Comparison of ENCODE assay signal across 24 mouse cellular contexts in the genomic region with DNA sequence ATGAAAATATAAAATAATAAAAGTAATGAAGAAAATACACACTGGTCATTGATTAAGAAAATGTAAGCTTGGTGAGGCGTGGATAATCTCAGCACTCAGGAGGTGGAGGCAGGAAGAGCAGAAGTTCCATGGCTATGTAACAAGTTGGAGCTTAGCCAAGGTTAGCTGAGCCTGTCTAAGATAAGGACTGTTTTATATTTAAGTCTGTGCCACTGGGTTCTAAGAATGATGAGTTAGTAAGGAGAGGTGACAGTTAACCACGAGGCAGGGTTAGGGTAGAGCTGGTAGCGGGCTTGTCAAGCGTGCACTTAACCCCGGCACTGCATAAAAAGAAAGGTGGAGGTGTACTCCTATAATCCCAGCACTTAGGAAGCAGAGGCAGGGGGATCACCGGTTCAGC. TPM values are rescaled to one million over a fixed set of nuclear protein-coding genes. Genes with fewer than 3 reads are reported as not detected.
DNase-seq lines count a peak whose midpoint lies in the region; ATAC-seq and TF ChIP-seq lines count a peak whose summit lies in the region.
"Had no signal": no experiment of that assay in that cellular context is flagged by ENCODE, and none has a peak within 500 bp of the region (broad histone marks: within the 10 kb centered on the region; RNA-seq: fewer than 3 reads in every experiment).

No protein-coding gene starts in this region.

- H3K4me3 ChIP-seq in MEL (ENCODE audit: control insufficient read depth in 1 of 2, insufficient read depth in 1 of 2, low read depth in 2 of 2, low read length in 2 of 2): no peak overlapping the region
- H3K4me3 ChIP-seq: embryonic facial prominence, embryonic 12.5 days; forebrain, embryonic 15.5 days; hindbrain, embryonic 10.5 days had no signal

- no peak for TF ChIP-seq CTCF in MEL (IDR thresholded peaks at IDR 0.05 in 2 of 3, conservative IDR thresholded peaks at IDR 0.05 in 1 of 3; ENCODE audit: control insufficient read depth in 1 of 3, insufficient read depth in 1 of 3, low read depth in 2 of 3, low read length in 3 of 3, poor library complexity in 1 of 3, severe bottlenecking in 1 of 3)

- H3K27ac ChIP-seq in MEL (ENCODE audit: control insufficient read depth, low read depth, low read length): no peak overlapping the region
- H3K27ac ChIP-seq: embryonic facial prominence, embryonic 12.5 days; forebrain, embryonic 15.5 days; hindbrain, embryonic 10.5 days; hindbrain, embryonic 14.5 days had no signal

- no peak overlapping the region for H3K9ac ChIP-seq in MEL (ENCODE audit: control insufficient read depth, low read depth, low read length, poor library complexity, severe bottlenecking)
- H3K9ac ChIP-seq: embryonic facial prominence, embryonic 12.5 days; forebrain, embryonic 15.5 days; hindbrain, embryonic 14.5 days had no signal

- peak; percentile 59 for ATAC-seq in megakaryocyte-erythroid progenitor cell, adult 5-6 weeks (replicated peaks; ENCODE audit: low FRiP score, low TSS enrichment, poor library complexity, severe bottlenecking)
- ATAC-seq: activated CD4-positive, CD25-positive, alpha-beta regulatory T cell, adult 4 months; forebrain, embryonic 15.5 days; intestine, embryonic 16.5 days; Patski had no signal

- peak in 1 of 2 experiments; percentile 16; a peak in 2 of 4 replicates for TF ChIP-seq EP300 in MEL (IDR thresholded peaks at IDR 0.05; ENCODE audit: low read depth in 1 of 2, low read length in 2 of 2)

- no peaks in the 10 kb centered on the region for H3K79me2 ChIP-seq in MEL (ENCODE audit: control insufficient read depth, insufficient read depth, low read length, poor library complexity)

- no peak for TF ChIP-seq RAD21 in MEL (IDR thresholded peaks at IDR 0.05; ENCODE audit: low read depth, low read length)

- peaks cover 0 to 4% of the 10 kb centered on the region in 2 experiments; a peak in 1 of 4 replicates for H3K4me1 ChIP-seq in MEL (ENCODE audit: control insufficient read depth in 1 of 2, insufficient read depth in 2 of 2, low read length in 2 of 2)
- H3K4me1 ChIP-seq: embryonic facial prominence, embryonic 12.5 days; forebrain, embryonic 15.5 days; hindbrain, embryonic 10.5 days had no signal

- no peak for TF ChIP-seq POLR2A in MEL (IDR thresholded peaks at IDR 0.05; ENCODE audit: control insufficient read depth in 1 of 2, insufficient read depth in 1 of 2, low read depth in 1 of 2, low read length in 2 of 2, poor library complexity in 1 of 2)

- no peaks in the 10 kb centered on the region for H3K36me3 ChIP-seq in MEL (ENCODE audit: control insufficient read depth in 1 of 2, insufficient read depth in 2 of 2, low read length in 2 of 2)
- H3K36me3 ChIP-seq: embryonic facial prominence, embryonic 12.5 days; forebrain, embryonic 15.5 days; G1E; hindbrain, embryonic 10.5 days had no signal

- intact Hi-C loops in heart, postnatal 25 days (cut with DNase I): no loop called here

- H3K9me3 ChIP-seq in MEL (replicated peaks; ENCODE audit: insufficient read depth, low read length): no peaks in the 10 kb centered on the region
- H3K9me3 ChIP-seq: embryonic facial prominence, embryonic 12.5 days; forebrain, embryonic 15.5 days; G1E; hindbrain, embryonic 10.5 days had no signal

- peak; percentile 77 for DNase-seq in heart, adult 11 months
- no peak for DNase-seq in heart, postnatal 25 days (ENCODE audit: low spot score)
- peak; percentile 6 for DNase-seq in 416B (ENCODE audit: low read depth)
- DNase-seq in MEL (ENCODE audit: low read depth, low spot score): peak; percentile 79
- no peak for DNase-seq in kidney, postnatal 4 days
- DNase-seq: B cell, adult 2 months; cerebellum, adult 2 months; cerebellum, postnatal 10 days; gastrocnemius, postnatal 10 days; heart, postnatal 14 days; kidney, adult 2 months had no signal

- H3K27me3 ChIP-seq in MEL (ENCODE audit: control insufficient read depth in 1 of 2, insufficient read depth in 2 of 2, low read length in 2 of 2): peaks cover 0 to 8% of the 10 kb centered on the region in 2 experiments; a peak in 1 of 4 replicates
- H3K27me3 ChIP-seq: embryonic facial prominence, embryonic 12.5 days; forebrain, embryonic 15.5 days; Patski had no signal

TF ChIP-seq in MEL, 35 proteins besides CTCF, POLR2A, EP300 and RAD21:
- TF ChIP-seq USF2 (IDR thresholded peaks at IDR 0.05; ENCODE audit: borderline replicate concordance in 1 of 2, insufficient read depth in 1 of 2, low read depth in 1 of 2, low read length in 2 of 2) (no peak), MYC (IDR thresholded peaks at IDR 0.05; ENCODE audit: low read depth, low read length) (peak; percentile 46; the same call in 1 of the 2 replicates), NELFE (IDR thresholded peaks at IDR 0.05; ENCODE audit: low read depth, low read length) (no peak), USF1 (IDR thresholded peaks at IDR 0.05; ENCODE audit: low read depth, low read length) (no peak), GATA1 (IDR thresholded peaks at IDR 0.05; ENCODE audit: low read depth, low read length) (peak; percentile 80), UBTF (IDR thresholded peaks at IDR 0.05; ENCODE audit: borderline replicate concordance, insufficient read depth, low read depth, low read length) (no peak), BHLHE40 (IDR thresholded peaks at IDR 0.05; ENCODE audit: borderline replicate concordance, low read depth, low read length) (no peak), MAZ (IDR thresholded peaks at IDR 0.05; ENCODE audit: low read depth, low read length) (no peak), RCOR1 (IDR thresholded peaks at IDR 0.05; ENCODE audit: low read depth, low read length) (peak; percentile 77), NRF1 (IDR thresholded peaks at IDR 0.05; ENCODE audit: insufficient read depth, low read depth, low read length, poor library complexity, severe bottlenecking) (no peak), SIN3A (IDR thresholded peaks at IDR 0.05; ENCODE audit: low read length) (peak; percentile 60), MAX (IDR thresholded peaks at IDR 0.05; ENCODE audit: low read length) (peak; percentile 65), MXI1 (IDR thresholded peaks at IDR 0.05; ENCODE audit: low read depth, low read length) (peak; percentile 85), TAL1 (IDR thresholded peaks at IDR 0.05; ENCODE audit: low read length) (no peak)
TF ChIP-seq in MEL: peak in this region for 6.

RNA-seq across cellular contexts. Expression of a gene that starts 15.0 kb away (rescaled TPM):
- not detected for total RNA-seq in heart, postnatal 25 days (2021)
- 0.08 TPM in 1 of 2 replicates, not detected in the other for total RNA-seq in MEL (2012; rRNA removed)
- not detected for polyA plus RNA-seq in MEL (2012; ENCODE audit: insufficient read depth in 1 of 2, insufficient read length in 2 of 2, low read depth in 1 of 2, low replicate concordance in 2 of 2, missing spikeins in 1 of 2)
- not detected in 2 replicates for total RNA-seq in megakaryocyte-erythroid progenitor cell, adult 5-6 weeks (2014; fragmentation: Nextera tagmentation)
- total RNA-seq in megakaryocyte-erythroid progenitor cell, adult 5-6 weeks (2017): not detected in 2 replicates
- polyA plus RNA-seq: CD4-positive, CD25-positive, alpha-beta regulatory T cell, adult 4 months; G1E had no signal

RNA-seq across cellular contexts. Expression of a gene that starts 32.0 kb away (rescaled TPM):
- 1 to 10 TPM; 6.0 to 6.5 TPM for total RNA-seq in heart, postnatal 25 days (2021)
- 3.4 and 4.1 TPM in 2 replicates for total RNA-seq in MEL (2012; rRNA removed)
- polyA plus RNA-seq in MEL (2012; ENCODE audit: insufficient read depth in 1 of 2, insufficient read length in 2 of 2, low read depth in 1 of 2, low replicate concordance in 2 of 2, missing spikeins in 1 of 2): 1 to 10 TPM in 1 of 2 experiments, not detected in 1; 6.8 TPM
- total RNA-seq in megakaryocyte-erythroid progenitor cell, adult 5-6 weeks (2014; fragmentation: Nextera tagmentation): 11.7 and 22.2 TPM in 2 replicates
- 7.9 and 12.5 TPM in 2 replicates for total RNA-seq in megakaryocyte-erythroid progenitor cell, adult 5-6 weeks (2017)

RNA-seq across cellular contexts. Expression of a gene that starts 32.2 kb away (rescaled TPM):
- total RNA-seq in heart, postnatal 25 days (2021): 10 to 100 TPM; 14.8 to 16.0 TPM
- 7.4 and 9.0 TPM in 2 replicates for total RNA-seq in MEL (2012; rRNA removed)
- polyA plus RNA-seq in MEL (2012; ENCODE audit: insufficient read depth in 1 of 2, insufficient read length in 2 of 2, low read depth in 1 of 2, low replicate concordance in 2 of 2, missing spikeins in 1 of 2): 10 to 100 TPM in 1 of 2 experiments, not detected in 1; 18.1 TPM
- total RNA-seq in megakaryocyte-erythroid progenitor cell, adult 5-6 weeks (2014; fragmentation: Nextera tagmentation): 9.9 and 19.4 TPM in 2 replicates
- 10.5 and 10.9 TPM in 2 replicates for total RNA-seq in megakaryocyte-erythroid progenitor cell, adult 5-6 weeks (2017)

RNA-seq across cellular contexts. Expression of a gene that starts 51.1 kb away (rescaled TPM):
- total RNA-seq in heart, postnatal 25 days (2021): not detected
- total RNA-seq in MEL (2012; rRNA removed): not detected in 2 replicates
- not detected for polyA plus RNA-seq in MEL (2012; ENCODE audit: insufficient read depth in 1 of 2, insufficient read length in 2 of 2, low read depth in 1 of 2, low replicate concordance in 2 of 2, missing spikeins in 1 of 2)
- total RNA-seq in megakaryocyte-erythroid progenitor cell, adult 5-6 weeks (2014; fragmentation: Nextera tagmentation): not detected in 2 replicates
- total RNA-seq in megakaryocyte-erythroid progenitor cell, adult 5-6 weeks (2017): not detected in 2 replicates
- total RNA-seq: adrenal gland, adult 18-20 months; G1E; heart, postnatal 14 days had no signal
- polyA plus RNA-seq: activated CD4-positive, CD25-positive, alpha-beta regulatory T cell, adult 4 months; CD4-positive, CD25-positive, alpha-beta regulatory T cell, adult 4 months; cerebellum, adult 2 months; cortical plate, adult 2 months; frontal cortex, adult 2 months; G1E; hindbrain, embryonic 10.5 days; kidney, adult 2 months; Patski had no signal

Comparison
In these comparisons a context has a peak if more than half of its experiments do, and no peak if none do; other contexts are left out.
1. DNase-seq: peak in heart, adult 11 months (single experiment), 416B (single experiment) and MEL (single experiment); none in heart, postnatal 25 days (single experiment) and kidney, postnatal 4 days (0 of 2).